Mouse (Mus musculus) C2C12 (cell line): ENCODE data around the gene 2010111I01Rik.

ENCODE experiments used
- CEBPB ChIP-seq: IDR thresholded peaks from one replicate; pipeline ENCODE4 v1.6.1; 2011; ENCODE audit warnings: low read depth, mild to moderate bottlenecking, control low read depth, moderate library complexity
- CTCF ChIP-seq: IDR thresholded peaks from one replicate; pipeline ENCODE4 v1.5.1; 2011; ENCODE audit not compliant: control insufficient read depth, insufficient read depth, insufficient read length
- FOSL1 ChIP-seq: IDR thresholded peaks from one replicate; pipeline ENCODE4 v1.8.0; 2011; ENCODE audit warnings: mild to moderate bottlenecking, low read length; ENCODE audit not compliant: poor library complexity, insufficient read depth, severe bottlenecking
- MAX ChIP-seq: IDR thresholded peaks from one replicate; pipeline ENCODE4 v1.6.1; 2011; ENCODE audit warnings: mild to moderate bottlenecking, control low read depth
- MYOD1 ChIP-seq: IDR thresholded peaks from one replicate; pipeline ENCODE4 v1.6.1; 2011; ENCODE audit warnings: low read depth; ENCODE audit not compliant: control insufficient read depth, insufficient read length
- USF1 ChIP-seq: IDR thresholded peaks from one replicate; pipeline ENCODE4 v1.6.1; 2011; ENCODE audit warnings: low read depth, mild to moderate bottlenecking, control low read depth, moderate library complexity

GRCm38 (mm10) chr13:63097440-63097930, 132.8 kb downstream of the 2010111I01Rik start:
- no peak for TF ChIP-seq CTCF
- no peak for TF ChIP-seq MYOD1
- no peak for TF ChIP-seq FOSL1
- TF ChIP-seq MAX = no peak
- TF ChIP-seq USF1 = no peak
- TF ChIP-seq CEBPB = no peak
